Mouse (Mus musculus): Measurements from ENCODE around the gene Keap1. TPM values are rescaled to one million over a fixed set of nuclear protein-coding genes. Genes with fewer than 3 reads are reported as not detected.
"Not testable (repeated sequence)": the region's sequence is repeated elsewhere in the genome, so short reads cannot be mapped to it uniquely, and the experiment has no call there.

Keap1 gene
- polyA plus RNA-seq, 1 experiment, result 103 TPM

DNA sequence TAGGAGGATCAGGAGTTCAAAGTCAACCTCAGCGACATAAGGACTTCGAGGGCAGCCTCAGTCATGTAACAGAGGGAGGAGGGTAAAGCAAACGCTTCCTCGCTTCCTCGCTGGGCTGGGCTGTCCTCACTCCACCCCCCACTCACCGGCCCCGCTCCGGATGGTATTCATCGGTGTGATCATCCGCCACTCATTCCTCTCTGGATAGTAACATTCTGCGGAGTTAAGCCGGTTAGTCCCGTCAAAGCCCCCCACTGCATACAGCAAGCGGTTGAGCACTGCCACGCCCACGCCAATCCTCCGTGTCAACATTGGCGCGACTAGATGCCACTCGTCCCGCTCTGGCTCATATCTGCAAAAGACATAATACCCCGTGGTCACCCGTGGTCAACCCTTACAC lies 7.6 kb downstream of the Keap1 start:
- Histone ChIP-seq H3K27ac (ENCODE audit: insufficient read depth, low read depth, low read length) (no peak overlapping the region), H3K4me3 (ENCODE audit: low read depth, low read length) (no peak overlapping the region), H3K4me1 (ENCODE audit: control insufficient read depth, insufficient read depth, insufficient read length, low read length) (peaks cover 15% of the 10 kb centered on the region), H3K36me3 (ENCODE audit: control insufficient read depth, insufficient read depth, low read length) (peaks cover 50% of the 10 kb centered on the region), H3K27me3 (ENCODE audit: control insufficient read depth, insufficient read depth, low read length) (no peaks in the 10 kb centered on the region)
- WGBS, result 75% methylated on average over 23 of the region's 23 CpGs
- no peak for TF ChIP-seq CTCF (IDR thresholded peaks at IDR 0.05; ENCODE audit: extremely low read depth, insufficient read length, insufficient replicate concordance, low read depth, low read length)
- no peak for TF ChIP-seq POLR2A (IDR thresholded peaks at IDR 0.05; ENCODE audit: low read depth, low read length)

DNA sequence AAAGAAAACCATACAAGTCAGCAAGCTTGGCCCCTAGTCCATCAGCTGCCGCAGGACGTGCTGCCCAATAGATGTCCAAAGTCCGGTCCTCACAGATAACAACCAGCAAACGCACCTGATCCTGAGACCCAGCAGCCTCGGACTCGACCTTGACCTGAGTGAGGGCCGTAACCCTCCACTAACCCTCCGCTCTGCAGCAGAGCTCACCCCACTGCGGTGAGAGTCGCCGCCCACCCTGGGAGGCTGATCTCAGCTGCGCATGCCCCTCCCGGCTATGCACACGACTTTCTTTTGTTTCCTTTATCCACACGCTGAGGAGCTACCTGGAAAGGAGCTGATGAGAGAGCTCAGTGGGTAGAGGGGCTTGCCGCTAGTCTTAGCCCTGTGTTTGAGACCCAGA lies 11.8 kb downstream of the Keap1 start:
- peaks cover 11% of the 10 kb centered on the region for H3K4me1 ChIP-seq (ENCODE audit: control insufficient read depth, insufficient read depth, insufficient read length, low read length)
- peak overlapping the region; percentile 48; the same call in 1 of the 2 replicates for H3K27ac ChIP-seq (ENCODE audit: insufficient read depth, low read depth, low read length)
- H3K27me3 ChIP-seq (ENCODE audit: control insufficient read depth, insufficient read depth, low read length), result no peaks in the 10 kb centered on the region
- WGBS, result 4% methylated on average over 16 of the region's 16 CpGs
- TF ChIP-seq CTCF (IDR thresholded peaks at IDR 0.05; ENCODE audit: extremely low read depth, insufficient read length, insufficient replicate concordance, low read depth, low read length), result no peak
- no peak for TF ChIP-seq POLR2A (IDR thresholded peaks at IDR 0.05; ENCODE audit: low read depth, low read length)
- H3K36me3 ChIP-seq (ENCODE audit: control insufficient read depth, insufficient read depth, low read length), result peaks cover 30% of the 10 kb centered on the region
- H3K4me3 ChIP-seq (ENCODE audit: low read depth, low read length), result peak overlapping the region; percentile 50

- TF ChIP-seq POLR2A (IDR thresholded peaks at IDR 0.05; ENCODE audit: low read depth, low read length), result no peak
- no peak for TF ChIP-seq CTCF (IDR thresholded peaks at IDR 0.05; ENCODE audit: extremely low read depth, insufficient read length, insufficient replicate concordance, low read depth, low read length)
- no peaks in the 10 kb centered on the region for H3K27me3 ChIP-seq (ENCODE audit: control insufficient read depth, insufficient read depth, low read length)
- peaks cover 14% of the 10 kb centered on the region for H3K4me1 ChIP-seq (ENCODE audit: control insufficient read depth, insufficient read depth, insufficient read length, low read length)
- peaks cover 11% of the 10 kb centered on the region for H3K36me3 ChIP-seq (ENCODE audit: control insufficient read depth, insufficient read depth, low read length)
- WGBS, result 6% methylated on average over 7 of the region's 7 CpGs
- peak overlapping the region; percentile 19 for H3K27ac ChIP-seq (ENCODE audit: insufficient read depth, low read depth, low read length)
- H3K4me3 ChIP-seq (ENCODE audit: low read depth, low read length), result peak overlapping the region; percentile 63
These were observed 13.8 kb downstream of the Keap1 start for GRCm38 (mm10) chr9:21225415-21225758.

- H3K27ac ChIP-seq (ENCODE audit: insufficient read depth, low read depth, low read length), result peak overlapping the region; percentile 19
- WGBS, result 18% methylated on average over 26 of the region's 26 CpGs
- TF ChIP-seq CTCF (IDR thresholded peaks at IDR 0.05; ENCODE audit: extremely low read depth, insufficient read length, insufficient replicate concordance, low read depth, low read length) (peak; percentile 27; the same call in 1 of the 2 replicates), POLR2A (IDR thresholded peaks at IDR 0.05; ENCODE audit: low read depth, low read length) (no peak)
These were observed 14.4 kb downstream of the Keap1 start for GRCm38 (mm10) chr9:21224576-21225414.

GRCm38 (mm10) chr9:21223906-21224305 lies 15.3 kb downstream of the Keap1 start:
- no peaks in the 10 kb centered on the region for H3K36me3 ChIP-seq (ENCODE audit: control insufficient read depth, insufficient read depth, low read length)
- no peak for TF ChIP-seq POLR2A (IDR thresholded peaks at IDR 0.05; ENCODE audit: low read depth, low read length)
- TF ChIP-seq CTCF (IDR thresholded peaks at IDR 0.05; ENCODE audit: extremely low read depth, insufficient read length, insufficient replicate concordance, low read depth, low read length), result no peak
- 94% methylated on average over 6 of the region's 6 CpGs for WGBS
- no peaks in the 10 kb centered on the region for H3K27me3 ChIP-seq (ENCODE audit: control insufficient read depth, insufficient read depth, low read length)
- H3K4me3 ChIP-seq (ENCODE audit: low read depth, low read length), result no peak overlapping the region
- H3K4me1 ChIP-seq (ENCODE audit: control insufficient read depth, insufficient read depth, insufficient read length, low read length), result peaks cover 14% of the 10 kb centered on the region
- no peak overlapping the region for H3K27ac ChIP-seq (ENCODE audit: insufficient read depth, low read depth, low read length)

More at GRCm38 (mm10) chr9:21224576-21225414, 14.4 kb downstream of the Keap1 start:
- Histone ChIP-seq H3K36me3 (ENCODE audit: control insufficient read depth, insufficient read depth, low read length) (peaks cover 6% of the 10 kb centered on the region), H3K4me1 (ENCODE audit: control insufficient read depth, insufficient read depth, insufficient read length, low read length) (peaks cover 14% of the 10 kb centered on the region), H3K27me3 (ENCODE audit: control insufficient read depth, insufficient read depth, low read length) (no peaks in the 10 kb centered on the region), H3K4me3 (ENCODE audit: low read depth, low read length) (peak overlapping the region; percentile 63)

- H3K4me3 ChIP-seq (ENCODE audit: low read depth, low read length); H3K27me3 ChIP-seq (ENCODE audit: control insufficient read depth, insufficient read depth, low read length); H3K27ac ChIP-seq (ENCODE audit: insufficient read depth, low read depth, low read length); H3K36me3 ChIP-seq (ENCODE audit: control insufficient read depth, insufficient read depth, low read length): not testable (repeated sequence)
- WGBS, result 37% methylated on average over 2 of the region's 2 CpGs
- peaks cover 14% of the 10 kb centered on the region for H3K4me1 ChIP-seq (ENCODE audit: control insufficient read depth, insufficient read depth, insufficient read length, low read length)
These were observed 15.7 kb downstream of the Keap1 start for GRCm38 (mm10) chr9:21223490-21223889.

DNA sequence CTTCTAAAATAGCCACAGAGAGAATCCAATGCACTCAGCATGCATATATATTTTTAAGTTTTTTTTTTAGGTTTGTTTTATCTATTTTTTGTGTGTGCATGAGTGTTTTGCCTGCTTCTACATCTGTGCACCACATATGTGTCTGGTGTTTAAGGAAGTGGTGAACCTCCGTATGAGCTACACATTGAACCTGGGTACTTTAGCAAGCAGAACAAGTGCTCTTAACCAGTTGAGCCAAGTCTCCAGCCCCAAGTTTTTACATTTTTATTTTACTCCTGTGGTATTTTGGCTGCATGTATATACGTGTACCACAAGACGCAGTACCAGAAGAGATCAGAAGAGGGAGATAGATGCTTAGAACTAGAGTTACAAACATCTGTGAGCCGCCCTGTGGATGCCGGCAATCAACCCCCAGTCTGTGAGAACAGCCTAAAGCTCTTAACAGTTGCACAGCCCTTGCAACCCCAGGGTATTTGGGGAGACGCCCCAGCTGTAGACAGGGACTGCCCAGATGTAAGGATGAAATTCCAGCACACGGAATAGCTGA lies 17.7 kb downstream of the Keap1 start:
- H3K4me3 ChIP-seq (ENCODE audit: low read depth, low read length), result no peak overlapping the region
- no peaks in the 10 kb centered on the region for H3K36me3 ChIP-seq (ENCODE audit: control insufficient read depth, insufficient read depth, low read length)
- 6% methylated on average over 7 of the region's 7 CpGs for WGBS
- H3K27me3 ChIP-seq (ENCODE audit: control insufficient read depth, insufficient read depth, low read length), result no peaks in the 10 kb centered on the region
- TF ChIP-seq POLR2A (IDR thresholded peaks at IDR 0.05; ENCODE audit: low read depth, low read length) (no peak), CTCF (IDR thresholded peaks at IDR 0.05; ENCODE audit: extremely low read depth, insufficient read length, insufficient replicate concordance, low read depth, low read length) (peak; percentile 61; the same call in 1 of the 2 replicates)
- H3K27ac ChIP-seq (ENCODE audit: insufficient read depth, low read depth, low read length), result 0 out of 2 replicates have a peak overlapping the region, but pooled peaks have one; percentile 90
- peaks cover 6% of the 10 kb centered on the region; the same call in 1 of the 2 replicates for H3K4me1 ChIP-seq (ENCODE audit: control insufficient read depth, insufficient read depth, insufficient read length, low read length)
